Mouse (Mus musculus) heart, postnatal 10 days (tissue): ENCODE data around the gene Astn2. TPM values are rescaled to one million over a fixed set of nuclear protein-coding genes. Genes with fewer than 3 reads are reported as not detected.

Source experiments
- DNase-seq, 2 experiments: peaks; one replicate each; pipeline ENCODE4 v3.0.0; 2021
- intact Hi-C: fragments of 180-260 bp; cut with DNase I; formaldehyde crosslinking; loops from one replicate; pipeline ENCODE4 v1.15.1; 2025
- total RNA-seq, 2 experiments: library from RNA; stranded (reverse); gene quantifications; 2 replicates each; pipeline ENCODE4 v1.2.3; 2021

Astn2 gene
- total RNA-seq, 2 experiments from 2014 or later: 2.5 to 3.1 TPM

- DNase-seq: no peak
- intact Hi-C loops: no loop called here
These were observed 508.1 kb downstream of the Astn2 start for GRCm38 (mm10) chr4:65896092-65897027.

- intact Hi-C loops: no loop called here
- no peak for DNase-seq
These were observed 515.9 kb downstream of the Astn2 start for GRCm38 (mm10) chr4:65888332-65888993.

- no peak for DNase-seq
- intact Hi-C loops: no loop called here
These were observed 517.5 kb downstream of the Astn2 start for GRCm38 (mm10) chr4:65886862-65887261.

- no peak for DNase-seq
- intact Hi-C loops: no loop called here
These were observed 518.5 kb downstream of the Astn2 start for GRCm38 (mm10) chr4:65885921-65886320.

GRCm38 (mm10) chr4:65874236-65874781 is 530.1 kb downstream of the Astn2 start:
- intact Hi-C loops: no loop called here
- no peak for DNase-seq

GRCm38 (mm10) chr4:65864551-65864950 is 539.9 kb downstream of the Astn2 start:
- DNase-seq: no peak
- intact Hi-C loops: no loop called here

- no peak for DNase-seq
- intact Hi-C loops: no loop called here
These were observed 561.2 kb downstream of the Astn2 start for GRCm38 (mm10) chr4:65843191-65843590.

- intact Hi-C loops: no loop called here
- no peak for DNase-seq
These were observed 564.8 kb downstream of the Astn2 start for GRCm38 (mm10) chr4:65839550-65840000.

GRCm38 (mm10) chr4:65838781-65839180 is 565.6 kb downstream of the Astn2 start:
- no peak for DNase-seq
- intact Hi-C loops: no loop called here

- DNase-seq: no peak
- intact Hi-C loops: no loop called here
These were observed 571.4 kb downstream of the Astn2 start for GRCm38 (mm10) chr4:65832971-65833370.

GRCm38 (mm10) chr4:65831872-65832271 is 572.5 kb downstream of the Astn2 start:
- intact Hi-C loops: no loop called here
- DNase-seq: no peak

- intact Hi-C loops: no loop called here
- DNase-seq: no peak
These were observed 573.9 kb downstream of the Astn2 start for GRCm38 (mm10) chr4:65830495-65830894.

- peak; percentile 16 to 22 for DNase-seq
- intact Hi-C loops: no loop called here
These were observed 583.3 kb downstream of the Astn2 start for GRCm38 (mm10) chr4:65821070-65821469.

- no peak for DNase-seq
- intact Hi-C loops: no loop called here
These were observed 584.2 kb downstream of the Astn2 start for GRCm38 (mm10) chr4:65820236-65820635.

GRCm38 (mm10) chr4:65819835-65820234 is 584.6 kb downstream of the Astn2 start:
- intact Hi-C loops: no loop called here
- no peak for DNase-seq

GRCm38 (mm10) chr4:65814176-65814535 is 590.3 kb downstream of the Astn2 start:
- intact Hi-C loops: no loop called here
- peak; percentile 66 to 77 for DNase-seq

GRCm38 (mm10) chr4:65813500-65814175 is 590.8 kb downstream of the Astn2 start:
- intact Hi-C loops: no loop called here
- DNase-seq: peak in 1 of 2 experiments; percentile 19

- no peak for DNase-seq
- intact Hi-C loops: no loop called here
These were observed 597.1 kb downstream of the Astn2 start for GRCm38 (mm10) chr4:65807341-65807740.

GRCm38 (mm10) chr4:65801204-65801603 is 603.2 kb downstream of the Astn2 start:
- intact Hi-C loops: no loop called here
- DNase-seq: no peak

GRCm38 (mm10) chr4:65791051-65791450 is 613.4 kb downstream of the Astn2 start:
- peak; percentile 10 to 35 for DNase-seq
- intact Hi-C loops: loop anchor here (1.0 to 2.0 kb wide), 2 partner anchors 20 to 134 kb away; no protein-coding TSS in a partner anchor
